Mouse (Mus musculus): Measurements from ENCODE around the gene Pink1. TPM values are rescaled to one million over a fixed set of nuclear protein-coding genes. Genes with fewer than 3 reads are reported as not detected.

Gene Pink1
- total and polyA plus RNA-seq, 3 experiments, result 15.0 to 30.1 (median 19.4) TPM

DNA sequence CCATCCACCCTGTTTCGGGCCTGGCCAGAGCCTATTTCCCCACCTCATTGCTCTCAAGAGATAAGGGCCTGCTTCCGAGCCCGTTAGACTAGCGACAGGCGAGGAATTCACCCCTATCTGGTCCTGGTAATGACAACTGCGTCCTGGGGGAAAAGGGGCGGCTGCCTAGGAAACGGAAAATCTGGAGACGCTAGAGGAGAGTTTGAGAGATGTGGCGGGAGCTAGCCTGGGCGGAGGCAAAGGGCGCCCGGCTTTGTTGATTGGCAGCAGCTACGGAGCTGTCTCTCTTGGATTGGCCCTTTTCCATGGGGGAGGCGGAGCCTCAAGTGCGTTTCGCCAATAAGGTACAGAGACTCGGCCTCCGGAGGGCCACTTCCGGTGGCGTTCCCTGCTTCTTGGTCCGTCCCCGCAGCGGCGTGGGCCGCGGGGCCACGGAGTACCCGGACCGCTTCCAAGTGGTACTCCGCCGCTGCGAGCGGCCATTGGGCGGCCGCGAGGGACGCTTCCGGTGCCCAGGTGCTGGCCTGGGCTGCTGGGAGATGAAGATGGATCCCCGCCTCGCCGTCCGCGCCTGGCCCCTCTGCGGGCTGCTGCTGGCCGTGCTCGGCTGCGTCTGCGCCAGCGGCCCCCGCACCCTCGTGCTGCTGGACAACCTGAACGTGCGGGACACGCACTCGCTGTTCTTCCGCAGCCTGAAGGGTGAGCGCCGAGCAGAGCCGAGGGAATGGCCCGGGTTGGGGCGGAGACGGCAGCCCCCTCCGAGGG, 21.6 kb downstream of the Pink1 start, which contains the start of gene Ddost:
Ddost (plus strand) TSS at position 391 of the 765 bp plus-strand sequence.
- no peak for TF ChIP-seq CTCF (IDR thresholded peaks at IDR 0.05; ENCODE audit: low read depth, low read length)
- no peak for TF ChIP-seq POLR2AphosphoS5 (IDR thresholded peaks at IDR 0.05; ENCODE audit: insufficient replicate concordance, low read depth, low read length)
- Histone ChIP-seq H3K4me3 (ENCODE audit: low read depth, low read length) (peak within 1 kb of the TSS; percentile 99), H3K4me1 (ENCODE audit: insufficient read depth, low read depth, low read length) (peaks cover 45% of the 10 kb centered on the region), H3K9me3 (replicated peaks) (peaks cover 6% of the 10 kb centered on the region), H3K27me3 (ENCODE audit: insufficient read depth, low read length) (peaks cover 5% of the 10 kb centered on the region; the same call in 1 of the 2 replicates), H3K36me3 (replicated peaks) (peaks cover 44% of the 10 kb centered on the region)
- ATAC-seq (ENCODE audit: extremely low read depth, insufficient number of reproducible peaks, low FRiP score, poor library complexity, severe bottlenecking) (peak; percentile 100), DNase-seq (ENCODE audit: low spot score) (peak; percentile 99)

DNA sequence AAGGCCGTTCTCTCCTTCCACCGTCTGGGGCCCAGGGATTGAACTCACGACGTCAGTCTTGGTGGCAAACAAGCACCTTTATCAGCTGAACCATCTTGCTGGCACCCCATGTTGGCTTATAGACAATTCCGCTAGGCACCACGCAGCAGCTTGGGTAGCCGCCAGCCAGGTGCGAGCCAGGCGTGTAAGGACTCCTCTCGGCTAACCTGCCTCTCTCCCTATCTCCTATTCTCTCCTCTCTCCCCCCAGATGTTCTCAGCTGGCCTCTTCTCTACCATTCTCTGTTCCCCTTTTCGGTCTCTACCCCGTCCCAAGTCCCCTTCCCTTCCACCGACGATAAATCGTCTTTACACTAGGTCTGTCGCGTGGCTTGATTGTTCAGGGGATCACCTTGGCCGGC, 22.4 kb downstream of the Pink1 start:
- peaks cover 45% of the 10 kb centered on the region for H3K4me1 ChIP-seq (ENCODE audit: insufficient read depth, low read depth, low read length)
- TF ChIP-seq TAL1 (conservative IDR thresholded peaks at IDR 0.05; ENCODE audit: low read depth, low read length), result no peak
- TF ChIP-seq CTCF (IDR thresholded peaks at IDR 0.05; ENCODE audit: low read depth, low read length), result no peak
- no peak for TF ChIP-seq GATA2 (IDR thresholded peaks at IDR 0.05; ENCODE audit: borderline replicate concordance, low read depth, low read length)
- TF ChIP-seq POLR2AphosphoS5 (IDR thresholded peaks at IDR 0.05; ENCODE audit: insufficient replicate concordance, low read depth, low read length), result no peak
- no peak for TF ChIP-seq GATA1 (IDR thresholded peaks at IDR 0.05; ENCODE audit: borderline replicate concordance, low read length)
- ATAC-seq (ENCODE audit: extremely low read depth, insufficient number of reproducible peaks, low FRiP score, poor library complexity, severe bottlenecking) (no peak), DNase-seq (ENCODE audit: low spot score) (peak; percentile 33)
- peak overlapping the region; percentile 99 for H3K4me3 ChIP-seq (ENCODE audit: low read depth, low read length)
- H3K27me3 ChIP-seq (ENCODE audit: insufficient read depth, low read length), result peaks cover 11% of the 10 kb centered on the region; the same call in 1 of the 2 replicates
- H3K36me3 ChIP-seq (replicated peaks), result peaks cover 36% of the 10 kb centered on the region
- peaks cover 6% of the 10 kb centered on the region for H3K9me3 ChIP-seq (replicated peaks)

DNA sequence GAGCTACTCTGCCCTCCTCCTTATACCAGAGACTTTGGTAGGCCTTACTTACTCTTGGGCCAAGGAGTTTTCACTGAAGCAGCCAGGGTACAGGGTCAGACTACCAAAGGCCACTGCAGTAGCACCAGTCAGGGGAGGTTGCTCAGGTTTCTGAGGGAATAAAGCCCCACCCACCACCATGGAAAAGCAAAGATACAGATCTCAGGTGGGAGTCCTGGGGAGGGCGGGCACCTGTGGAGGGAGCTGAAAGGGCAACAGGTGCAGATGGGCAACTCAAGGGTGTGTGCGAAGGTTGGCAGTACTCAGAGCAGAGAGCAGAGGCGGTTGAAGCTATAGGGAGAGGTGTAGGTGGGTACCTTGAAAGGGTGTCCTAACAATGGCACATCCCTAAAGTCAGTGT, 23.1 kb downstream of the Pink1 start:
- ATAC-seq (ENCODE audit: extremely low read depth, insufficient number of reproducible peaks, low FRiP score, poor library complexity, severe bottlenecking) (no peak), DNase-seq (ENCODE audit: low spot score) (no peak)
- Histone ChIP-seq H3K27me3 (ENCODE audit: insufficient read depth, low read length) (peaks cover 14% of the 10 kb centered on the region), H3K9me3 (replicated peaks) (peaks cover 6% of the 10 kb centered on the region), H3K4me3 (ENCODE audit: low read depth, low read length) (no peak overlapping the region; the same call in 1 of the 2 replicates), H3K36me3 (replicated peaks) (peaks cover 29% of the 10 kb centered on the region), H3K4me1 (ENCODE audit: insufficient read depth, low read depth, low read length) (peaks cover 44% of the 10 kb centered on the region)
- TF ChIP-seq GATA2 (IDR thresholded peaks at IDR 0.05; ENCODE audit: borderline replicate concordance, low read depth, low read length) (no peak), POLR2AphosphoS5 (IDR thresholded peaks at IDR 0.05; ENCODE audit: insufficient replicate concordance, low read depth, low read length) (no peak), CTCF (IDR thresholded peaks at IDR 0.05; ENCODE audit: low read depth, low read length) (no peak), GATA1 (IDR thresholded peaks at IDR 0.05; ENCODE audit: borderline replicate concordance, low read length) (no peak), TAL1 (conservative IDR thresholded peaks at IDR 0.05; ENCODE audit: low read depth, low read length) (no peak)

DNA sequence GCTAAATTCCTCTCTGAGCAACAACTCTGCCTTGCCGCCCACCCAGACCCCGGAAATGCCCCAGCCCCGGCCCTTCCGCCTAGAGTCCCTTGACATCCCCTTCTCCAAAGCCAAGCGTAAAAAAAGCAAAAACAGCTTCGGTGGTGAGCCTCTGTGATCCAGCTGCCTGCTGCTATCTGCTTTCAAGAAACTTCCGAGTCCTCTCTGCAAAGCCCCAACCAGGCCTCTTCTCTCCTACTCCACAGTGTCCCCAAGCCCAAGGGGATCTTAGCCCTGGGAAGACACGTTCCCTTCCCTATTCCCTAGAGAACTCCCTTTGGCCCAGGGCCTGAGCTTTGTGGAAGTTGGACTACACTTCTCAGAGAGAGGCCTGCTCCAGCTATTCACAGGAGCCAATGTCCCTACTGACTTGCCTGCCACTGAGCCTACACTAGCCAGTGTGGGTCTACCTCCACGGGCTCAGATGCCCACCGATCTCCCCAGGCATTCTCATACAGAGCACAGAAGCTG, 24.8 kb downstream of the Pink1 start:
- peaks cover 27% of the 10 kb centered on the region for H3K4me1 ChIP-seq (ENCODE audit: insufficient read depth, low read depth, low read length)
- no peak for DNase-seq (ENCODE audit: low spot score)
- H3K36me3 ChIP-seq (replicated peaks), result peaks cover 12% of the 10 kb centered on the region
- peaks cover 6% of the 10 kb centered on the region for H3K9me3 ChIP-seq (replicated peaks)
- no peak for ATAC-seq (ENCODE audit: extremely low read depth, insufficient number of reproducible peaks, low FRiP score, poor library complexity, severe bottlenecking)
- TF ChIP-seq GATA1 (IDR thresholded peaks at IDR 0.05; ENCODE audit: borderline replicate concordance, low read length), result no peak
- no peak for TF ChIP-seq POLR2AphosphoS5 (IDR thresholded peaks at IDR 0.05; ENCODE audit: insufficient replicate concordance, low read depth, low read length)
- no peak for TF ChIP-seq GATA2 (IDR thresholded peaks at IDR 0.05; ENCODE audit: borderline replicate concordance, low read depth, low read length)
- TF ChIP-seq TAL1 (conservative IDR thresholded peaks at IDR 0.05; ENCODE audit: low read depth, low read length), result no peak
- no peak overlapping the region for H3K4me3 ChIP-seq (ENCODE audit: low read depth, low read length)
- H3K27me3 ChIP-seq (ENCODE audit: insufficient read depth, low read length), result peaks cover 16% of the 10 kb centered on the region

DNA sequence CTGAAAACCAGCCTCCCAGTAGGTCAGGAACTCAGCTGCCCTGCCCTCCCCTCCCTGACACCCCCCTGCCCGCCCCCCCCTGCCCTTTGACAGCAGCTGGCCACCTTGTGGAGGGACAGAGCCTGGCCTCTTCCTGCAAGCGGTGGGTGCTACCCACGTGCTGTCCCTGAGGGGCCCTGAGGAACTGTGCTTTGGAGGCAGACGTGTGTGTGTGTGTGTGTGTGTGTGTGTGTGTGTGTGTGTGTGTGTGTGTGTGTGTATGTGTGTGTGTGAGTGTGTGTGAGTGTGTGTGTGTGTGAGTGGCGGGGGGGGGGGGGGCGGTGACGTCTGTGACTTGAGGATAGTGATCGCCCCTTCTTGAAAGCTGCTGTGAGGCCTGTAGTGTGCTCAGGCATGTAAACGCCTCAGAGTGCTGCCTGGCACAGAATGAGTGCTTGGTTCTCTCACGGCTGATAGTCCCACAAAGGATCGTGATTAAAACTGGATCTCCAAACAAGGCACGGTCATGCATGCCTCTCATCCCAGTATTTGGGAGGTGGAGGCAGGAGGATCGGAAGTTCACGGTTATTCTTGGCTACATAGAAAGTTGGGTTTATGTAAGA, 32.1 kb downstream of the Pink1 start:
- H3K36me3 ChIP-seq (replicated peaks), result no peaks in the 10 kb centered on the region
- no peak overlapping the region for H3K4me3 ChIP-seq (ENCODE audit: low read depth, low read length)
- TF ChIP-seq TAL1 (conservative IDR thresholded peaks at IDR 0.05; ENCODE audit: low read depth, low read length) (no peak), GATA2 (IDR thresholded peaks at IDR 0.05; ENCODE audit: borderline replicate concordance, low read depth, low read length) (no peak), GATA1 (IDR thresholded peaks at IDR 0.05; ENCODE audit: borderline replicate concordance, low read length) (no peak), CTCF (IDR thresholded peaks at IDR 0.05; ENCODE audit: low read depth, low read length) (no peak), POLR2AphosphoS5 (IDR thresholded peaks at IDR 0.05; ENCODE audit: insufficient replicate concordance, low read depth, low read length) (no peak)
- ATAC-seq (ENCODE audit: extremely low read depth, insufficient number of reproducible peaks, low FRiP score, poor library complexity, severe bottlenecking) (no peak), DNase-seq (ENCODE audit: low spot score) (no peak)
- H3K4me1 ChIP-seq (ENCODE audit: insufficient read depth, low read depth, low read length), result no peaks in the 10 kb centered on the region
- H3K27me3 ChIP-seq (ENCODE audit: insufficient read depth, low read length), result peaks cover 42% of the 10 kb centered on the region
- H3K9me3 ChIP-seq (replicated peaks), result no peaks in the 10 kb centered on the region

DNA sequence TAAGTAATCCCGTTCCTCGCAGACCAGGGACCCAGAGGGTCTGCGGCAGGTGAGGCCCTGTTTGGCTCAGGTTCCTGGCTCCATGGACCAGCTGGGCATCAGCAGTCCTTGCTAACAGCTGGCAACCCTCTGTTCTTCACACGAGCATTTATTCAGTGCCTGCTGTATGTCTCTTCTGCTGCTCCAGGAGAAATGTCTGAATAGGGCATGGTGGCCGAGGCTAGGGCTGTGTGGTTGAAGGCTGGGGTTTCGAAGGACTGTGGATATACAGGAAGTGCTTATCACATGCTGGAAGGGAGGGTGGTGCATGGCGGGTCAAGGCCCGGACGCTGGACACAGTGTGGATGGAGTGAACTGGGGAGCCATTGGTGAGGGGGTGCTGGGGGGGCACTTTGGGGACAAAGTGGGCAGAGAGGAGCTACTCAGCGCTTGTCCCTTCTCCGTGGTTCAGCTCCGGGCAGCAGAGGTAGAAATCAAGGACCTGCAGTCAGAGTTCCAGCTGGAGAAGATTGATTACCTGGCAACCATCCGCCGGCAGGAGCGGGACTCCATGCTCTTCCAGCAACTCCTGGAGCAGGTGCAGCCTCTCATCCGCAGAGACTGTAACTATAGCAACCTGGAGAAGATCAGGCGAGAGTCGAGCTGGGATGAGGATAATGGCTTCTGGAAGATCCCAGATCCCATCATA, 32.7 kb downstream of the Pink1 start:
- H3K4me3 ChIP-seq (ENCODE audit: low read depth, low read length), result no peak overlapping the region
- ATAC-seq (ENCODE audit: extremely low read depth, insufficient number of reproducible peaks, low FRiP score, poor library complexity, severe bottlenecking), result no peak

More for the DNA sequence above, 32.7 kb downstream of the Pink1 start:
- Histone ChIP-seq H3K36me3 (replicated peaks) (no peaks in the 10 kb centered on the region), H3K27me3 (ENCODE audit: insufficient read depth, low read length) (peaks cover 44% of the 10 kb centered on the region), H3K9me3 (replicated peaks) (no peaks in the 10 kb centered on the region), H3K4me1 (ENCODE audit: insufficient read depth, low read depth, low read length) (no peaks in the 10 kb centered on the region)
- TF ChIP-seq POLR2AphosphoS5 (IDR thresholded peaks at IDR 0.05; ENCODE audit: insufficient replicate concordance, low read depth, low read length) (no peak), TAL1 (conservative IDR thresholded peaks at IDR 0.05; ENCODE audit: low read depth, low read length) (no peak), GATA1 (IDR thresholded peaks at IDR 0.05; ENCODE audit: borderline replicate concordance, low read length) (no peak), CTCF (IDR thresholded peaks at IDR 0.05; ENCODE audit: low read depth, low read length) (no peak), GATA2 (IDR thresholded peaks at IDR 0.05; ENCODE audit: borderline replicate concordance, low read depth, low read length) (no peak)
- no peak for DNase-seq (ENCODE audit: low spot score)

Data from G1E (cell line).